Mouse (Mus musculus) left cerebral cortex, adult 9 months (tissue): ENCODE measurements around the gene Notum.
"Not testable (repeated sequence)": the region's sequence is repeated elsewhere in the genome, so short reads cannot be mapped to it uniquely, and the experiment has no call there.

Experiments
- DNase-seq, 2 experiments: peaks; one replicate each; pipeline ENCODE4 v3.0.0; 2022; ENCODE audit warnings: low spot score in 2 of 2

Notum gene

DNA sequence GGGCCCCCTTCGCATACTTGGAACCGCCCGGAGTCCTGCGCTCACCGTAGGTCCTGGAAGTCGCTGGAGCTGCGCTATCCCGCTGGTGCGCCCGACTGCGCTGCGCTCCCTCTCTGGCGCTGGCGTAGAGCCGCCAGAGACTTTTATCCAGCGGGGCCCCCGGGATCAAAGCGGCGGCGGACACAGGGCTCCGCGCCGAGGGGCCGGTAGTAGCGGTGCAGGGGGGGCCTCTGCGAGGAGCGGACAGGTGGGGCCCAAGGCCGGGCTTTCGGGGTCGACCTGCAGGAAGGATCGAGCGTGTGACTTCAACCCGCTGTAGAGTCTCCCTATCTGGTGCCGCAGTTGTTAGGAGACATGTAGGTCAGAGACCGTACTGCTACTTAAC, at the start of gene Notum:
Gene Notum, minus strand, starts transcription at position 100 of the 385 bp plus-strand sequence.
- no peak for DNase-seq

DNA sequence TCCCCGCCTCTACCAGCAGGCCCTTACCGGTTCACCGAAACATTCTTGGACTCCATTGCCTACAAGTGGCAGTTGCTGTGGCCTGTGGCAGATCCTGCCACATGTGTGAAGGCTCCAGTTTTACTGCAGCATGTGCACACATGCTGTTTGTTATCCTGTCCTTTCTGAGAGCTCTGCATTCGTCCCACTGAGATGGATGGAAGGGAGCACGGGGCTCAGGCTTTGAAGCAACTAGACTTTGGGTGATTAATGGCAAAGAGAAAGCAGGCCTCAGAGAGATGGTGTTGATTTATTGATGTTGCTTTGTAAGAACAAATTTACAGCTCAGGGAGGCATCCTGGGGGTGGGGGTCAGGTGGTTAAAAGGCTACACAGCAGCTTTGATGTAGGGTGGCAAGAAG, 49.7 kb upstream of the Notum start:
- DNase-seq = no peak

DNA sequence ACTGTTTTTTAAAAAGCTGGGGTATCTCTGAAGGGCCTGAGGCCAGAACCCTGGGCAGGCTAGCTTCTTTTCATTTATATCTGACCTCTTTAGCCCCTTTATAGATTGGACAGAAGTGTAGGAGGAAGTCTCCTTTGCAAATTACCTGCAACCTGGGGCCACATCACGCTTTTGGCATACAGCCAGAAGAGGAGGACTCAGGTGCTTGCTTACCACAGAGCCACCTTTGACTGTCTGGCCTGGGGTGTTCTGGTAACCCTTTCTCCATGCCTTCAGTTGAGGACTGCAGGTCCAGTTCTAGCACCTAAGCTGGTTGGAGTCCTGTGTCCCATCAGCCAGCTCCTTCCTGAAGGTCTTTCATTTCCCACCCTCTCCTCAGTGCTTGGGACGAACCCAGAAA, 48.6 kb upstream of the Notum start:
- no peak for DNase-seq

DNA sequence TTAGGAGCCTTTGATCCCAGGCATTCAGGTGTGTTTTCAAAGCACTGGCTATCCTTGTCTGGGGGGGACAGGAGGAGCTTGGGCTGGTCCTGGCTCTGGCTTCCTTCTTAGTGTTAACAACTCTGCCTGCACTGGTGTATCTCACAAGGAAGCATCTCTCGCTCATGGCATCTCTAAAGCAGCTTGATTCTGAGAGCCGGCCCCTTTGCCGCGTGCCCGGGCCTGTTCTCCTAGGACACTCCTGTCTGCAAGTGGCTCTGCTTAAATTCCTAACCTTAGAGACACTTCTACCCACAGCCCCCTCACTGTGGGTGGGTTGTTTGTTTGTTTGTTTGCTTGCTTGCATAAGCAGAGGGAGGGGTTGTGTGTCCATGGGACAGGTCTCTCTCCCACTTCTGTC, 47.0 kb upstream of the Notum start:
- no peak for DNase-seq

DNA sequence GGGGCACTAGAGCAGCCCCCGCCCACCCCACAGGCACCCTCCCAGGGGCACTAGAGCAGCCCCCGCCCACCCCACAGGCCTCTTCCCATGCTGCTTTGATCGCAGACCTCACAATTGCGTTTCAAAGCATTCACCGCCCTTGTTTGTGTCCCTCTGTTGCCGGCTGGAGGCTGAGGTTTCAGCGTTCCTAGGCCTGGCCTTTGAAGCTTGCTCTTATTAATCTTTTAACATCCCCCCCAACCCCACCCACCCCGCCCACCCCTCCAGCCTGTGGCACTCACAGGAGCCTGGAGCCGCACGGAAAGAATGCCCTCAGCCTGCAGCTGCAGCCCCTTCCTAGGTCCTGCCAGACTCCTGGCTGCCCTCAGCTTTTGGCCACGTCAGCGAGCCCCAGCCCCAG, 46.2 kb upstream of the Notum start:
- DNase-seq = no peak

DNA sequence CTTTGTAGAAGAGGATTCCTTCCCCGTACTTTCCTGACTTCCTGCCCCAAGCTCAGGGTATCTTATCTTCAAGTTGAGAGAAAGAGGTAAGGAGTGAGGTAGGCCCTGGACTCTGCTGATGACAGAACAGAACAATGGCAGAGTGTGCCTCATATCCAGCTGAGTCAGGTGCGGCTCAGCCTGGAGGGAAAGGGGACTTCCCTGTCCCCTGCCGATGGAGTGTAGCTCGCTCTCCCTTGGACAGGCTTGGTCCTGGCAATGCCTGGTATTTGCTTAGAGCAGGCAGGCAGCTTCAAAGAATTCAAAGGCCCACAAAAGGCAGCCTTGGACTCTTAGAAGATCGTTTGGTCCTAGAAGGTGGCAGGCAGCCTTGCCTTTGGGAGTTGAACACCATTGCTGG, 45.1 kb upstream of the Notum start:
- no peak for DNase-seq

DNA sequence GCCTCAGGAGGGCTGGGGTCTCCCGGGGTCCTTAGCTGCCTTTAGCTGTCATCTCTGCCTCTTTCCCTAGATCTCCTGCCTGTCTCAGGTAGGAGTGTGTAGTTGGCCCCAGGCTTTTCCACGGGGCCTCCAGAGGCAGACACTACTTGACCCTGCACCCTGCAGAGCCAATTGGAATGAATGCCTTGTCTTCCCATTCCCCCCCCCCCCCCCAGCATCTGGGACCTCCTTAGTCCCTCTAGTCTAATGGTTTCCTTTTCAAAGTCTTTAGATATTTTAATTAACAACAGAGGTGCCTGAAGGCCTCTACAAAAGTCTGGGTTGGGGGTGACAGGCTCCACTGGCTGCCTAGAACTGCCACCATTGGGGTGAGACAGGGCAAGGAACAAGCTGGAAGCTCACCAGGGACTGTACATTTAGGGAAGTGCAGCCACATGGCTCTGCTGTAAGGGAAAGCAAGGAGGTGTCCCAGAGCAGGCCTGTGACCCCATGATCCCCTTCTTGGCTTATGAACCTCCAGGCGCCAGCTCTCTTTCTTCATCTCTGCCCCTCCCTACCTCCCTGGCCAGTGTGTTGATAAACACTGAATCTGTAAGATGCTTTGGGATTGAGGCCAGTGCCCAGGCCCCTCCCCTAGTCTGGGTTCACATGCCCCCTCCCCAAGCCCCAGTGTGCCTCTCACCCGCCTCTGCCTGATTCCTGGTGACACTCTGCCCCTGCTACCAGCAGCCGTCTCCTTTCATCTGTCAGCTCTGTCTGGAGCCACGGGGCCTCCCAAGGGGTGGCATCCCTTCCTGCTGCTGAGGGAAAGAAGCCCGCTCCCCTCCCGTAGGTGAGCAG, 43.7 kb upstream of the Notum start:
- no peak for DNase-seq

DNA sequence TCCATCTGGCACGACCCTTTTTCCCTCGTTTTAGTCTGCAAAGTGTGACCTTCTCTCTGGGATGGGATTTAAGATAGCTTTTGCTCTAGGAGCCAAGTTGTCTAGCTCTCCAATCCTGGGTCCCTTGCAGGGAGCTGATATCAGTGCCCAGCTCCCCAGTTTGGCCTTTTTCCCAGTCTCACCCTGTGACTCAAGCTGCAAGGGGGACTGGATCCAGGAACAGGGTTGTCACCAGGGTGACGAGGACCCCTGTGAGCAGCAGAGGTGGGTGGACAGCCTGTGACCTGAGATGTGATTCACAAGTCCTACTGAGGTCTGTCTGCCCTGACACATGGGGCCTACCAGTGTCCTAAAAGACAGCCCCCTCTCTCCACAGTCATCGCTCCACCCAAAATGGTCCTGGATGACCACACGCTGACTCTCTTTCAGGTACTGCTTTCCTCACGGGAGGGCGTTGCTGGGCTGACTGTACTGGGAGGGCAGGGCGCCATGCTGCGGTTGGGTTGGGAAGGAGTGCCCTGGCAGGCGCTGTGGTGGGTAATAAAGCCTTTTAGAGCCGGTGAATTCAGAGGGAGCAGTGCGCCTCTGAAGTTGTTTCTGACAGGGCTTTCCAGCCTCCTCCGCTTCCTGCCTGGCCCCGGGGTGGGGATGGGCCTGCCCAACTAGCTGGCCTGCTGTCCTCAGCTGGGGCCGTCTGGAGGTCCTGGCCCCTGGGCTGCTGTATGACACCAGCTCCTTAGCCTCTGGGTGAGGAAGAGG, 42.9 kb upstream of the Notum start:
- no peak for DNase-seq

DNA sequence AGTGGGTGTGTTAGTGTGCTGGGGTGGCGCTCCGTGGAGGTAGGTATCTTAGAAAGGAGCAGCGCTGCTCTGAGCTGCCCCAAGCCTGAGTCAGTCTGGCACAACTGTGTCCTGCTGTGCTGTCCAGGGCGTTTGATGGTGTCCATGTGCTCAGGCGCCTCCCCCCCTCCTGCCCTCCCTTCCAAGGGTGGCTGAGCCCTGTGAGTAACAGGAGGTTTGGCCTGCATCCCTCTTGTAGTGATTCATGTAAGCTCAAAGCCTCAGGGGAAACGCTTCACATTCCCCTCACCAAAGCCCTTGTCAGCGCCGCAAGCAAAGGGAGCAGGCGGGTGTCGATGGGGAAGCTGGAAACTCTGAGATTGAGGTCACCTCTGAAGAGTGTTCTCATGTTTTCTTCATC, 36.8 kb upstream of the Notum start:
- no peak for DNase-seq

DNA sequence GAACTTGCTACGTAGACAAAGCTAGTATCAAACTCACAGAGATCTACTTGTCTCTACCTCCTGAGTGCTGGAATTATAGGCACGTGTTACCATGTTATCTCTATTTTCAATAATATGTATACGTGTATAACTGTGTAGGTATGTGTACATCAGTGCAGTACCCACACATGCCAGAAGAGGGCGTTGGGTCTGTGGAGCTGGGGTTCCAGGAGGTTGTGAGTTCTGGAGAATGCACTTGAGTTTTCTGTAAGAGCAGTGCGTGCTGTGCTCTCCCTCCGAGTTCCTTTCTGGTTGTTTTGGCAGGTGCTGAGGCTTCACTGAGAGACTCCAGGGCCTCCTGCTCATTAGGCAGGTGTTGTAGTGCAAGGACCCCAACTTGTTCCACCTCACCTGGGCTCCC, 35.6 kb upstream of the Notum start:
- no peak for DNase-seq

DNA sequence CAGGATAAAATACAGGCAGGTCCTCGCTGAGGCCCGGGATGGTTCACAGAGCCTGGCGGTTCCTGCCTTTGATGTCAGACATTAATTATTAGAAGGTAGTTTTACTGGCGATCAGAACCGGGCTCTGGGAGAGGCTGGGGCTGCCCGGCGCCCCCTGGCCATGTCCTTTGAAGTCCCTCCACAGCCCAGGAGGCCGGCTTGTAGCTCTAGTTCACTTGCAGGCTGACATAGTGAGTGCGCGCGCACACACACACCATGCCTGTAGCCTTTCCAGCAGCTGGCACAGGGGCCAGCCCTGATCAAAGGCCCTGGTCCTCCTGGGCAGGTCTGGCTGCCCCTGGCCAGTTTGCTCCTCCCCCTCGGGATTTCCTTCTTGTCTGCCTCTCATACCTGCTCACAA, 34.7 kb upstream of the Notum start:
- no peak for DNase-seq

DNA sequence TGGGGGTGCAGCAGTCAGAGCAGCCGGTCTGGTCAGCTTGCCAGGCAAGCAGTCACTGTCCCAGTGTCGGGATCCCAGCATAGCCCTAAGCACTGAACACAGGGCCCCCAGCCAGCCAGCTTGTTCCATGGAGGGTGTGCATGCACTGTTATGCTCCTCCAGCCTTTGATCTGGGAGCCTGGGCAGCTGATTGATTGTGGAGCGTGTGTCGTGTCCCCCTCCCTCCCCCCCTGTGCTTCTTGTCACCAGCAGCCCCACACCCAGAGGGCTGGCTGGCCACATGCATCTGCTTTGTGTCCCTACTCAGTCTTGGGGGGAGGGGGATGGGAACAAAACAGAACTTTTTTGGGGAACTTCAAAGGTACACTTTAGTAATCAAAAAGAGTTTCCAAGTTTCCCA, 34.2 kb upstream of the Notum start:
- no peak for DNase-seq

DNA sequence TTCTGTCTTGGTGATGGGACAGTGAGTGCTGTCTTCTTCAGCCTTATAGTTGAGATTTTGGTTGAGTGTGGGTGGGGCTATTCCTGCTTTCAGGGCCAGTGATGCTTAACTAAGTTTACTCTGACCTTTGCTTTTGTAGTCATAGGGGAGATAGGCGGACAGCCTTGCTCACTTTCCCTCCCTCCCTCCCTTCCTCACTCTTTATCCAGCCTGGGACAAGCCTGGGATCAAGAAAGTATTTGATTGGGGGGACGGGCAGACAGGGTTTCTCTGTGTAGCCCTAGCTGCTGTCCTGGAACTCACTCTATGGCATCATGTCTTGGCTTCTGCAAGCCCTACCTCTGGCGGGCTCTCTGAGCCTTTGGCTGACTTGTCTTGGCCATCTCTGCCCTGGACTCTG, 32.5 kb upstream of the Notum start:
- DNase-seq = no peak

DNA sequence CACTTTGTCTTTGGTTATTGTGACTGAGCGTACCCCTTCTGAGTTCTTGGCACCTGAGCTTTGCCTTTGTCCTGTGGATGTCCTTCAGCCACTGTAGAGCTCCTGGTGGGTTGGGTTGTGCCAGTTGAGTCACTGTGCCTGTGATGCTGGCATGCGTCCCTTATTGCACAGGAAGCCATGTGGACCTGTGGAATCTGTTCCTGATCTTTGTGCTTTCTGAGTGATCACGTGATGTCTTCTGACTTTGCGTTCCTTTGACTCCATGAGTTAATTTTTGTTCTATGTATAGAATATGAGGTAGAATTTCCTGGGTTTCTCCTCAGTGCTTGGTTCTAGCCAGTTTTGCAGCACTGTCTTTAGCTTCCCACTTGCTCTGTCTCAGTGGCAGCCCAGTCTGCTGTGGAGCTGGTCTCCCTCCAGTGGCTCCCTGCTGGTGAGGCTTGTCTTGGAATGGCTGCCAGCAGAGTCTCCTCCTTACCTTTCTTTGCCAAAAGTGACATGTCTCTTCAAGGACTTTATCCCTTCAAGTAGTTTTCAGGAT, 31.6 kb upstream of the Notum start:
- DNase-seq = peak in 1 of 2 experiments; percentile 35

DNA sequence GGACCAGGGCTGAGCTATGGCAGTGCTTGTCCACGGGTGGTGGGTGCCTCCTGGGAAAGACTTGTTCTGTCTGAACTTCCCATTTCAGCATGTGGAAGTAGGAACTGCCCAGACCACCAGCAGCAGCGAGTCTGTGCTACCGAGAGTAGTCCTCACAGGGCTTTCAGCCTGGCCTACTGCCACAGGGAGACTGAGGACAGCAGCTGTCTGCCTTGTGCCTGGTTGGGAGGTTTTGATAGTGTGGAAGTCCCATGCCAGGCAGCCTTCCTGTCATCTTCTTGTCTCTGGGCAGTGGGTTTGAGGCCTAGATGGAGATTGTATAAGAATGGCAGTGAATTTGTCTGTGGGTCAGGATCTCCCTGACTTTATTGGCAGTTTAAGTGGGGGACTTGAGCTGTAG, 28.4 kb upstream of the Notum start:
- DNase-seq = no peak

DNA sequence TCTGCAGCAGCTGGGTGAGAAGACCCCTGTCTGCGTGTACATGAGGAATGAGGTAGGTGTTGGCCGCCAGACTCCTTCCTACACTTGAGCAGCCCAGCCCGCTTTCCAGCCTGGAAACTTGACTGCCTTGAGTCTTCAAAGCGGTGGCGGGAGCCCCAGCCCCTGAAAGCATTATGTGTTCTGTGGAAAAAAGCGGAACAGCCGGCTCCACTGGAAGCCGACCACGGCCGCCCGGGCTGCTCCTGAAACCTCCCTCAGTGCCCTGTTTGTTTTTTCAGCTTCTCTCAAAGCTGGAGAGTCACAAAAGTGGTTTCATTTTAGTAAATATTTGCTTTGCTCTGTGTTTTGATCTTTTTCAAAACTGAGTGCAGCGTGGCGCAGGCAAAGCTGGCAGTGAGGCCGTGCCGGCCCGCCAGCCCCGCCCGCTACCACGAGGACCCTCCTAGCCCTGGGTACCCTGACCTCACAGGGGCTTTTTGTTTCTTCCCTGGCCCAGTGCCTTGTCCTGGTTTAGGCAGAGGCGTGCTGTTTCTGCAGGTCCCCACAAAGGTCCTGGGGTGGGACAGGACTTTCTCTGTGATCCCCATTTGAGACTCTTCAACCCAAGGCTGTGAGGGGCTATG, 25.8 kb upstream of the Notum start:
- no peak for DNase-seq

DNA sequence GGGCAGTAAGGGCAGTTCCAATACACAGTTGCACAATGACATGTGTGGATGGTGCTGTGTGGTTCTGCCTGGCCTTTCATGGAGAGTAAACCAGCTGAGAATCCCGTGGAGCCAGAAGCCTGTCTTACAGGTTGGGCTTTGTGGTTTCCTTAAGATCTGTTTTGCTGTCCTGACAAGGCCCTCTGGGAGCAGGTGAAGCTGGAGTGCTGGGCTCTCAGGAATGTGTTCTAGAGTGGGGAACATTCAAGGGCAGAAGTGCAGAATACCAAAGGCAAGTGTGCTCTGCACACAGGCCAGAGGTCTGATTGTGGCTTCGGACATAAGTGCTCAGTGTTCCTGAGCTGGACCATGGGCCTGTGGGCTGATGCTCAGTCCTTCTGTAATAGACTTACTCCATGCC, 23.7 kb upstream of the Notum start:
- no peak for DNase-seq

DNA sequence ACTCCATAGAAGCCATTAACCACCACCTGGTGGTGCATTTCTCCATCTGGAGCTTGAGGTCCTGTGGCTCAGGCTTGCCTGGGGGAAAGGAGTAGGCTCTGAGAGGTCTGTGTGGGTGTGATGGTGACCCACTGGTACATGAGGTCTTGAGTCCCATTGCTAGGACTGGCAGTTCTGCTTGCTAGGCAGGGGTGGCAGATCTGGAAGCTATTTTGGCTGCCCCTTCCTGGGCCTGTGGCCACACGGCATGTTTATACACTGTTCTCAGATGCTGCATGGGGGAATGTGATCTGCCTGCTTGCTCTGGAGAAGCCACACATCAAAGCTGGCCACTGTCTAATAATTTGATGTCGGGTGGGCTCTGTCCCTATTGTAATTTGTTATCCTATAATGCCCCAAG, 23.1 kb upstream of the Notum start:
- DNase-seq = no peak

DNA sequence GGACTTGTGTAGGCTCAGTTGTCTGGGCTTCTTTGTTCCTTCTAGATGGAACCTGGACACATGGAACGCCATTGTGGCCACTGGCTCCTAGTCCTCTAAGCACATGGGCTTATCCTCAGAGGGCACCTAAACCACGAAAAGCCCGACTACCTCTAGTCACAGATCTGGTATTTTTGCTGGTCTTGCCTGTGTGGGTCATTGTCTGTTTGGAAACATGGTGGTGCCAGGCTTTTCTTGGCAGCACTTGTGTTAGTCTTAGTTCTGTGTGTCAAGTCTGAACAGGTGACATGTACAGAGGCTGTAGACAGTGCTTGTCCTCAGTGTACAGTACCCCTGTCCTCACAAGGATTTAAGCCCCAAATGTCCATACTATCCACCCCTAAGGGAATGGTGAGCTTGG, 22.6 kb upstream of the Notum start:
- DNase-seq = no peak

DNA sequence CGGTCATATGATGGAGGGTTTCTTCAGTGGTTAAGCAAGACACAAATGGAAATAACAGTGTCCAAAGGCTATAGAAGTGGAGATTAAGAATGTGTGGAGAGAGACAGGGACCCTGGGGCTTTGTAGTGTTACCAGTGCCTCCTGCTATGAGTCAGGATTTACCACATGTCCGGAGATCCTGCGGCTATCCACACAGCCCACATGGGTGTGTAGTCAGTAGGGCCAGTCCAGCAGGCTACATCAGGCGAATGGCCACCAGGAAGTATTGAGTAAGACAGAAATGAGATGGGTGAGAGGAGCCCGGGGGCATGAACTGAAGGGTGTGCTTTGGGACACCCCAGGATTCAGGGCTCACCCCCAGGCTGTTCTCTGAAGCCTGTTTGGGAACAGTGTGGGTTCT, 21.7 kb upstream of the Notum start:
- no peak for DNase-seq

DNA sequence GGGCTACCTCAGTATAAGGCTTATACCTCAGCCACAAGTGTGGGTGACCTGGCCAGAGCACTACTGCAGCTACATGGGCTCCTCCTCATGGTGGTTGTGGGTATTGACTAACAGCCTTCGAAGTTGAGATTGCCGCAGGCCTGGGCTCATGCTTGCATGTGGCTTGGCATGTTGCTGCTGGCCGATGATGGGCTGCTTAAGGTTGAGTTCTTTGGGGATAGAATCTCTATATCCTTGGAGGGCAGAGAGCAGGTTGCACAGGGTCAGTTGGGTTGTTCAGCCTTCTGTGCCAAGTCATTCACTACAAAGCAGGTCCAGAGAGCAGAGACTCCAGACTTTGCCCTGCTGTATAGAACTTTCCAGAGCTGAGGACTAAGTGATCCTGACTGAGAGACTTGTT, 18.9 kb upstream of the Notum start:
- no peak for DNase-seq

DNA sequence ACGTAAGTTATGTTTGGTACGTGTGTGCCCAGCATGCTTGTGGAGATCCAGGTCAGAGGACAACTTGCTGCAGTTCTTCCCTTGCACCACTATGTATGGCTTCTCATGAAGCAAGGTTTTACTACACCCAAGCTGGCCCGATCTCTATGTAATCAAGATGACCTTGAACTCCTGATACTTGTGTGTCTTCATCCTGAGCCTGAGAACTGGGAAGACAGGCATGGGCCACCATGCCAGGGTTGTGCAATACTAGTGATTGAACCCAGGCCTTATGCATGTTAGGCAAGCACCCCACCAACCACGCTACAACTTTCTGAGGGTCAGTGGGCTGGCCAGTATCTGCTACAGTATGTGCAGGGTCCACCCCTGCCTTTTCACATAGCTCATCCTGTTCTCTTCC, 16.0 kb upstream of the Notum start:
- no peak for DNase-seq

DNA sequence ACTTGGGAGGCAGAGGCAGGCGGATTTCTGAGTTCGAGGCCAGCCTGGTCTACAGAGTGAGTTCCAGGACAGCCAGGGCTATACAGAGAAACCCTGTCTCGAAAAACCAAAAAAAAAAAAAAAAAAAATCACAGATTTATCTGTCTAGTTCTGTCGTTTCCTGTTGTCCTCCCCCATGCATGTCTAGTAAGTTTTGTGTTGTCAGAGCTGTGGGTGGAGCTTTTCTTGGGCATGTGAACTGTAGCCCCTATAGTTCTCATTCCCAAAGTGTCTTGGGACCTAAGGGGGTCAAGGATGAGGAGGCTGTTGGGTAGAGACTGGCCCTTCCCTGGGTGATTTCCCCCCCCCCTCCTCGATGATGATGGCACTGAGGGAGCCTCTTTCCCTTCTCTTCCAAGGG, 14.9 kb upstream of the Notum start:
- DNase-seq = not testable (repeated sequence)
